Mouse (Mus musculus) C2C12 (cell line): ENCODE data around the gene Jade1.

ENCODE experiments used
- CTCF ChIP-seq: IDR thresholded peaks from one replicate; pipeline ENCODE4 v1.5.1; 2011; ENCODE audit not compliant: control insufficient read depth, insufficient read depth, insufficient read length
- MYOD1 ChIP-seq: IDR thresholded peaks from one replicate; pipeline ENCODE4 v1.6.1; 2011; ENCODE audit warnings: low read depth; ENCODE audit not compliant: control insufficient read depth, insufficient read length
- MYOG ChIP-seq: IDR thresholded peaks from one replicate; pipeline ENCODE4 v1.6.1; 2011; ENCODE audit not compliant: control insufficient read depth, insufficient read length; ENCODE audit errors: extremely low read depth
- USF1 ChIP-seq: IDR thresholded peaks from one replicate; pipeline ENCODE4 v1.6.1; 2011; ENCODE audit warnings: low read depth, mild to moderate bottlenecking, control low read depth, moderate library complexity

DNA sequence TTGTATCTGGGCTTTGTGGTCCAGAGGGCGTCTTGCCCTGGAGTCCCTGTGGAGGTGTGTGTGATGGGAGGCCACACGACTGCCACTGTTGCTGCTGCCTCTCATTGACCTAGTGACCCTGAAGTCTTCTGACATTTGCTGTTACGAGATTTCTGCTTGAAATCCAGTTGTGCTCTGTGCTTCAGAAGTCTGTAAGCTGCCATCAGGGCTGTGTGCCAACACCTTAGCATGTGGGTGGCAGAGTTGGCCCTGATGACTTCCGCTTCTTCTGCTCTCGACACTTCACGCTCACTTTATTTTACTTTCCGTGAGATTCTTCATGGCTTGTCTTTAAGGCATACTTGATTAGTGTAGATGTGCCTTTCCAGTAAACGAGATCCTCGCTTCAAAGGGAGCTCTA is 42.9 kb downstream of the Jade1 start:
- TF ChIP-seq USF1: no peak
- TF ChIP-seq CTCF: no peak
- TF ChIP-seq MYOD1: no peak
- no peak for TF ChIP-seq MYOG
